Mouse (Mus musculus): ENCODE measurements around the gene 4930579F01Rik.

DNA sequence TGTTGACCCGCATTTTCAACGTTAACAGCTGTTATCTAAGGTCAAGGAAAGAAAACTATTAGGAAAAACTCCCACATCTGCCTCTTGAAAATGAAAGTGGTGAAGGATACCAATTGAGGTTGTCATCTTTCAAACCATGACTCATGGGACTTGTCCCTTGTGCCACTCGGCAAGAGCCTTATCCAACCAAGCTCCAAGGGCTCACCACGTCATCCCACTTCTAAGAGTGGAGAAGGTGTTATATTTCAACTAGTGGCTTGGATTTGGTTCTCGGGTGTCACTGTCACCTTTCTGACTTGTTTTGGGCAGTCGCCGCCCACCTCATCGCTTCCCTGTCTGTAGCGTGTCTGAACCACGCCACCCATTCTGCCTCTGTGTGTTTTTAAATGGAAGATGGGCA, 69.8 kb downstream of the 4930579F01Rik start:
- TF ChIP-seq EP300 (IDR thresholded peaks at IDR 0.05; ENCODE audit: insufficient read depth, low read depth, low read length) = no peak
- no peak for TF ChIP-seq CTCF (IDR thresholded peaks at IDR 0.05; ENCODE audit: low read depth, low read length)
- no peak for TF ChIP-seq POLR2A (IDR thresholded peaks at IDR 0.05; ENCODE audit: insufficient read depth, low read length)

All from ES-Bruce4 (cell line).